Mouse (Mus musculus): ENCODE data around the gene Atg14.

- TF ChIP-seq POLR2A (IDR thresholded peaks at IDR 0.05; ENCODE audit: low read depth, low read length) (no peak), CTCF (IDR thresholded peaks at IDR 0.05; ENCODE audit: extremely low read depth, insufficient read depth, insufficient read length, insufficient replicate concordance) (no peak)
Observed at GRCm38 (mm10) chr14:47515636-47516035, 54.8 kb downstream of the Atg14 start.

Data from spleen, adult 2 months (tissue).